Mouse (Mus musculus): ENCODE measurements around the gene Flnb.
A peak's percentile ranks its signal among the peaks of the same experiment; 100 is the strongest.

Gene Flnb

DNA sequence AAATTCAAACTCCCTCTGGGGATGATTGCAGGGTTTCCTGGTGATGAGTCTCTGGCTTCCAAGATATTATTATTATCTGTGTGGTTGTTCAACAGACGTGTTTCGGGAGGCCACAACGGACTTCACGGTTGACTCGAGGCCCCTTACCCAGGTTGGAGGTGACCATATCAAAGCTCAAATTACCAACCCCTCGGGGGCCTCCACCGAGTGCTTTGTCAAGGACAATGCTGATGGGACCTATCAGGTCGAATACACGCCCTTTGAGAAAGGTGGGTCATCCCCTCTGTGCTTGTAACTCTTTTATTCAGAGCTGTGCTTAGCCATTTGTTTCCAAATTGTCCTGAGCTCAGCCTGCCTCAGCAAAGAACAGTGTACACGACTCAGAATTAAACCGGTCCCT is 89.3 kb downstream of the Flnb start:
- no peak for DNase-seq

- DNase-seq: no peak
These were observed 91.7 kb downstream of the Flnb start for GRCm38 (mm10) chr14:7909472-7909871.

DNA sequence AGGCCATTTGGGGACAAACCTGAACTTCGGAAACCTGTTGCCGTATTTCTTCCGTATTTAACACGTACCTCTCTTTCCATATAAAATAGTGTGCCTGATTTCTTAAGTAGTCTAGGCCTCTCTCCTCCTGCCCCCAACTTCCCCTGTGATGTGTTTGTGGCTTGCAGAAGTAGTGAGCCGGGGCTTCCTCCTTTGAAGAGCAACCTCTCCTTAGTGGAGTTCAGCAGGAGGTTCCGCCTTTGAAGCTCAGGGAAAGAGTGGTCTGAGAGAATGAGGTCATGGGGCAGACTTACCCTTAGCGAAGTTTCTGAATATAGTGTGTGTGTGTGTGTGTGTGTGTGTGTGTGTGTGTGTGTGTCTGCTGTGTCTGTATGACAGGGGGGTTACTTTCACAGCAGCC is 96.1 kb downstream of the Flnb start:
- DNase-seq: no peak

GRCm38 (mm10) chr14:7914461-7914860 is 96.7 kb downstream of the Flnb start:
- DNase-seq: no peak

DNA sequence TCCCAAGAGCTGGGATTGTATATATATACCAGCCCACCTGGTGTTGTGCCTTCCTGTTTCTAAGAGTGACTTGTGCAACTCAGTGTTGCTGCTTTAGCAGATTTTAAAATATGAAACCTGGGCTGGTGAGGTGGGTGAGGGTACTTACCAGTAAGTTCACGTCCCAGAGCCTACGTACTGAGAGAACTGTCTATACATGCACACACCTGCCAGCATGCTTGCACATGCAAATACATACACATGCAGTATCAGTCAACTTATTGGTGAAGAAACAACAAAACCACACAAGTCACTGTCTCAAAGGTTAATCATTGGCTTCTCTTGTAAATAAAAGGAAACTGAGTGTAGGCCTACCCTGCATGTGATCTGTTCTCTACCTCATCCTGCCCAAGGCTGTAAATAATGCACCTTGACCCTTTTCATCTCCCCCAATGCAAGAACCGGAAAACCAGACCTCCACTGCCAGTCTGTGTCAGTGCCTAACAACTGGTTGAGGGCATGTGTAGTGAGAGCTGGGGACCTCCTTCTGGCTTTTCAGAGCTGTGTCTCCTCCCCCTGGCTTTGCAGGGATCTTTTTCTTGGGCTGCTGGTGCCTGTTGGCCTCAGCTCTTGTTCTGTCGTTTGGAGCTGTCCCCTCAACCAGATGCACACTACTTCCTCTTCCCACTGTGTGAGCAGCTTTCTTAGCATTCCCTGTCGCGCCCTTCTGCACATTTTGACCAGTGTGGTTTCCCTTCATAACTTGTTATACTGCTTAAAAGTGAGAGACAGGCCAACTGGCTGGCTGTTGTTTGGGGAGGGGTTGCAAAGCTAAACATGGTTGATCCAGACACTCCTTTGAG is 100.6 kb downstream of the Flnb start:
- DNase-seq: no peak

- no peak for DNase-seq
These were observed 101.6 kb downstream of the Flnb start for GRCm38 (mm10) chr14:7919309-7919708.

- DNase-seq: no peak
These were observed 102.2 kb downstream of the Flnb start for GRCm38 (mm10) chr14:7919921-7920320.

DNA sequence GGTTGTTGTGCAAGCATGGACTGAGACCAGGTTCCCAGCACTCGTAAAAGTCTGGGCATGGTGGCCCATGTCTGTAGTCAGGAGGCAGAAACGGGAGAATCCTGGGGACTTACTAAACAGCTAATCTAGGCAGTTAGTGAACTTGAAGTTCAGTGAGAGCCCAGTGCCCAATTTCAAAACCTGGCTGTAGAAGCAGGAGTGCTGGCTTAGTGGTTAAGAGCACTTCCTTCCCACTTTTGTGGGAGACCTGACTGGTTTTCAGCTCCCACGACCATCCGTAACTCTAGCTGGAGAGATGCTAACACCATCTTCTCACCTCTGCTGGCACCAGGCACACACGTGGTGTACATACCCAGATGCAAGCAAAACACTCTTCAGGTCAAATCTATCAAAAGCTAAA is 103.7 kb downstream of the Flnb start:
- DNase-seq: no peak

GRCm38 (mm10) chr14:7923635-7924034 is 105.9 kb downstream of the Flnb start:
- DNase-seq: no peak

GRCm38 (mm10) chr14:7928362-7928761 is 110.6 kb downstream of the Flnb start:
- DNase-seq: no peak

- DNase-seq: no peak
These were observed 111.3 kb downstream of the Flnb start for GRCm38 (mm10) chr14:7929029-7929428.

- no peak for DNase-seq
These were observed 114.4 kb downstream of the Flnb start for GRCm38 (mm10) chr14:7932151-7932550.

DNA sequence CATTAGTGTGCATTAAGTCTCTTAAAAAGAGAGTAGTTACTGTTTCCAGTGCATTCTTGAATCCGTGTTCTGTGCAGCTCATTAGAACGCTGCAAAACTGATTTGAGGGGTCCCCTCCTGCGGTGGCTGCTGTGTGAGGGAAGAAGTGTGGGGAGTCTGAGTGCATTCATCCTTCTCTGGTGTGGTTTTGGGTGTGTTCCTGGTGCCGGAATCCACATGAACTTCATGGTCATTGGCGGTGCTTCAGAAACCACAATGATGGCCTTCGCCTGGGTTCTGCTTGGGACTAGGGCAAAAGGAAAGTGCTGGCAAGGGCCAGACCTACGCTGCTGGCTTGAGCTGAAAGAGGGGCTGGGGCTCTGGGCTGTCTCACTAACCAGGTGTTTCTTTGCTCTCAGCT is 116.4 kb downstream of the Flnb start:
- DNase-seq: no peak

DNA sequence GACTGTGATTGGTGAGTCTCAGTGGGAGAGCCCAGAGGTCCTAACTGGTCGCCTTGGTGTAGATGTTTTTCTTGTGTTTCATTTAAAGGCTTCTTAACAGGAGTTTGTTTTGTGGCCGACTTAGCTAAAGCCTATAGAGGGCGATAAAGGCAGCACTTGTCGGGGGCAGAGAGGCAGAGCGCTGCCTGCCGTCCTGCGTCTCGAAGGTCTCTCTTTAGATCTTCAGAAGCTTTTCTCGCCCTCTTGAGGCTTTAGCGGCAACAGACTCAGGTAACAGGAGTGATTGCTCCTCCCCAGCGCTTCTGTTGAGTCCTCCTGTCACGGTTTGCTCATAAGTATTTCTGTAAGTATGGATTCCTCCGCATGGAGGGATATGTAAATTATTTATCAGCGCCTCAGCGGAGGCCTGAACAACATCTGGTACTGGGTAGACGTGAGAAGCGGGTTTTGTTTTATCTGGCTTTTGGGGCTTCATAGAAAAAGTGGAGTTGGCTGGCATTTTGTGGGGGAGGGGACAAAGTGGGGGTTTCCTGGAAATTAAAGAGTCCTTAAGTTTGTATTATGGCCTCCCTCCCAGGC is 119.4 kb downstream of the Flnb start:
- no peak for DNase-seq

GRCm38 (mm10) chr14:7938809-7939784 is 121.3 kb downstream of the Flnb start:
- DNase-seq: no peak

- no peak for DNase-seq
These were observed 123.7 kb downstream of the Flnb start for GRCm38 (mm10) chr14:7941413-7941812.

GRCm38 (mm10) chr14:7943101-7943800 is 125.5 kb downstream of the Flnb start:
- DNase-seq: peak; percentile 43

DNA sequence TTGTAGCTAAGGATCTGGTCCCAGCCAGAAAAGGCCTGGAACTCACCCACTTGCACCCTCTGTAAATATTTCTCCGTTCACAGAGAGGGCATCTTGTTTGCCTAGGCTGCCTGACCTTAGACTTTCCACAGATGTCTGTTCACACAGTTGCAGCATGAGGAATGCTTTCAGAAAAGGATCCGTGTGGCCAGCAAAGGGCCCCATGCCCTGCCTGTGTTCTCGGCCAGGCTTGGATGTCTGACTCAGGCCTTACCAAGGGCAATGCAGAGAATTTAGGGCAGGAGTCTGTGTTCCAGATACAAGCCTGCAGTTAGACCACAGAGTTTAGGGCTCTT is 126.0 kb downstream of the Flnb start:
- DNase-seq: no peak

- DNase-seq: no peak
These were observed 126.7 kb downstream of the Flnb start for GRCm38 (mm10) chr14:7944349-7945039.

DNA sequence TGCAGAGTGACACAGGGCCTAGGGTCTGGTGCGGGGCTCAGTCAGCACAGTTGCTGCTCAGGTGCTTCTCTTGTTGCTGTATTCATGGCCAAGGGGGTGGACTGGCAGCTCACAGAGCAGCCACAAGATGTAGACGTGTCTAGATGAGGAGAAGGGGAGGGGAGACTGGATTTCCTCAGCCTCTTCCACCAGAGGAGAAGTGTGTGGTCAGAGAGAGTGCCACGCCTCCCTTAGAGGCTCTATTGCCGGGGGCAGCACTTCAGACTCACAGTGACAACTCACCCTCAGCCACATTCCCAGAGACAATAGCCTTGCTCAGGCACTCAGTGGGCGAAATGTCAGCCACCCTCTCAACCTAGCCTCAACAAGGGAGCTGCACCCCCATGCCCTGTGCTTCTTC is 127.5 kb downstream of the Flnb start:
- no peak for DNase-seq

DNA sequence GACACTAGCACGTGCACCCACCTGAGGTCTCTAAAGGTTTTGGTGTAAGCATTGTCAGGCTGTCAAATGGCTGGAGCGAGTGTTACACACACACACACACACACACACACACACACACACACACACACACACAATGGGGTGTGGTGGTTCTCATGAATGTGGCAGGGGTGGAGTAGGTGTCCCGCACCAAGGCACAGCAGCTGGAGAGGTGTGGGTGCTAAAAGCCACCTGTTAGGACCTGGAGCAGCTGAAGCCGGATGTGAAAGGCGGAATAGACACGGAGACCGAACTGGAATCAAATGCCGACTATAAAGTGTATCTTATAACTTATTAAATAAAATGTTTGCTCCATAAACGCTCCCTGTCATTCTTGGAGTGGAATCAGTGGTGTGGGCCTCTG is 133.5 kb downstream of the Flnb start:
- no peak for DNase-seq

DNA sequence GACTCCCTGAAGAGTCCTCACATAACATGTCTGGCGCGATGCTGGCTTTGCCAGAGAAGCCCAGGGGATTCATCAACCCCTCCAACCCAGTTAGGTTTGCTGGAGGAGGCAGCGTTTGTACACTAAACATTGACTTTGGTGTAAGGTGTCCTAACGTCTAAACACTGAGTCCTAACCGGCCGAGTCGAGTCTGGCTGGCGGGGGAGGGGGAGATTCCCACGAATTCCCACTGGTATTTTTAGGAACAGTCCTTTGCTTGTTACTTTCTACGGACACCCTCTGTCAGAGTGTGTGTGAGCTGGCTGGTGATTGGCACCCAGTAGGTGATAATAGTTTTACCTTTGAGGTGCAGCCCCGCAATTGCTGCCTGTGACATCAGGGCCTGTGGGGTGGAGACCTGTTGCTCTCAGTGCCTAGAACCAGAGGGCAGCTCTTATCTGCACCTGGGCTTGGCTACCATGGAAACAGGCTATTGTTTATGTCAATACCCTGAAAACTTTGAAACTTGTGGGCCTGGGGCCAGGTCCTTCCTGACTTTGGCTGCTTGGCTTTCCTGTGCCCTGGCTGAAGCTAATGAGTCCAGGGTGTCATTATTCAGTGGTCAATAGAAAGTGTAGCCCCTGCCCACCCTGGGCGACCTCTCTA is 135.0 kb downstream of the Flnb start:
- no peak for DNase-seq

Measured in cerebellum, adult 11-12 months (tissue).